Mouse (Mus musculus): ENCODE data around the gene Cmss1.

Gene Cmss1

GRCm38 (mm10) chr16:57378631-57379330 is 227.9 kb downstream of the Cmss1 start:
- DNase-seq: no peak

- DNase-seq: no peak
Observed at GRCm38 (mm10) chr16:57375248-57375837, 231.3 kb downstream of the Cmss1 start.

GRCm38 (mm10) chr16:57372156-57372555 is 234.5 kb downstream of the Cmss1 start:
- DNase-seq: no peak

GRCm38 (mm10) chr16:57369846-57370496 is 236.7 kb downstream of the Cmss1 start:
- DNase-seq: peak; percentile 57

GRCm38 (mm10) chr16:57366941-57367694 is 239.5 kb downstream of the Cmss1 start:
- no peak for DNase-seq

- no peak for DNase-seq
Observed at GRCm38 (mm10) chr16:57366141-57366540, 240.5 kb downstream of the Cmss1 start.

GRCm38 (mm10) chr16:57364498-57364897 is 242.2 kb downstream of the Cmss1 start:
- no peak for DNase-seq

GRCm38 (mm10) chr16:57362679-57363401 is 243.8 kb downstream of the Cmss1 start:
- DNase-seq: peak; percentile 66

- no peak for DNase-seq
Observed at GRCm38 (mm10) chr16:57360785-57361184, 245.9 kb downstream of the Cmss1 start.

GRCm38 (mm10) chr16:57359251-57359650 is 247.4 kb downstream of the Cmss1 start:
- DNase-seq: no peak

GRCm38 (mm10) chr16:57357011-57357410 is 249.7 kb downstream of the Cmss1 start:
- DNase-seq: no peak

GRCm38 (mm10) chr16:57356454-57356853 is 250.2 kb downstream of the Cmss1 start:
- DNase-seq: no peak

GRCm38 (mm10) chr16:57353932-57354331 is 252.7 kb downstream of the Cmss1 start:
- no peak for DNase-seq

GRCm38 (mm10) chr16:57353166-57353721 is 253.4 kb downstream of the Cmss1 start:
- DNase-seq: no peak

GRCm38 (mm10) chr16:57352751-57353150 is 253.9 kb downstream of the Cmss1 start, which contains the start of gene Filip1l:
Gene Filip1l (plus strand): TSS chr16:57353093.
- no peak for DNase-seq

- no peak for DNase-seq
Observed at GRCm38 (mm10) chr16:57349689-57350088, 257.0 kb downstream of the Cmss1 start.

GRCm38 (mm10) chr16:57349039-57349438 is 257.6 kb downstream of the Cmss1 start:
- DNase-seq: no peak

- no peak for DNase-seq
Observed at GRCm38 (mm10) chr16:57346258-57346657, 260.4 kb downstream of the Cmss1 start.

GRCm38 (mm10) chr16:57340613-57340898 is 266.1 kb downstream of the Cmss1 start:
- no peak for DNase-seq

- DNase-seq: no peak
Observed at GRCm38 (mm10) chr16:57339765-57340612, 266.7 kb downstream of the Cmss1 start.

- DNase-seq: no peak
Observed at GRCm38 (mm10) chr16:57336770-57337423, 269.8 kb downstream of the Cmss1 start.

All from kidney, postnatal 14 days (tissue).